Mouse (Mus musculus) lung, postnatal 10 days (tissue): ENCODE data around the gene Tlx2.
A peak's percentile ranks its signal among the peaks of the same experiment; 100 is the strongest.

Experiments used
- DNase-seq: peaks from one replicate; pipeline ENCODE4 v3.0.0; 2021

Gene Tlx2

GRCm38 (mm10) chr6:83087926-83088260, 17.8 kb upstream of the Tlx2 start:
- no peak for DNase-seq

GRCm38 (mm10) chr6:83087205-83087925, 17.3 kb upstream of the Tlx2 start:
- DNase-seq = peak; percentile 41

GRCm38 (mm10) chr6:83086121-83087035, 16.3 kb upstream of the Tlx2 start, which contains the start of gene Lbx2:
TSS of gene Lbx2 (plus strand) at chr6:83086367.
- DNase-seq = no peak

- no peak for DNase-seq
These were observed 14.4 kb upstream of the Tlx2 start for GRCm38 (mm10) chr6:83084477-83084876.

- DNase-seq = no peak
These were observed 13.4 kb upstream of the Tlx2 start for GRCm38 (mm10) chr6:83083497-83083896.

GRCm38 (mm10) chr6:83080210-83080609, 10.1 kb upstream of the Tlx2 start:
- DNase-seq = no peak

GRCm38 (mm10) chr6:83078324-83078858, 8.3 kb upstream of the Tlx2 start:
- DNase-seq = peak; percentile 99

GRCm38 (mm10) chr6:83077630-83078323, 7.7 kb upstream of the Tlx2 start, which contains the start of gene Pcgf1:
TSS of gene Pcgf1 (plus strand) at chr6:83077869.
- DNase-seq = peak; percentile 47

- DNase-seq = no peak
These were observed 4.9 kb upstream of the Tlx2 start for GRCm38 (mm10) chr6:83074979-83075378.

- DNase-seq = no peak
These were observed 1.1 kb upstream of the Tlx2 start for GRCm38 (mm10) chr6:83071220-83071619.

GRCm38 (mm10) chr6:83070311-83071219, 472 bp upstream of the Tlx2 start:
- DNase-seq = no peak

GRCm38 (mm10) chr6:83069488-83070246, 426 bp downstream of the Tlx2 start:
- DNase-seq = no peak

GRCm38 (mm10) chr6:83068706-83069487, 1.2 kb downstream of the Tlx2 start:
- DNase-seq = no peak

GRCm38 (mm10) chr6:83068221-83068620, 1.9 kb downstream of the Tlx2 start:
- no peak for DNase-seq

- DNase-seq = no peak
These were observed 3.7 kb downstream of the Tlx2 start for GRCm38 (mm10) chr6:83066441-83066840.

- DNase-seq = no peak
These were observed 4.1 kb downstream of the Tlx2 start for GRCm38 (mm10) chr6:83065995-83066394.

GRCm38 (mm10) chr6:83058725-83059124, 11.4 kb downstream of the Tlx2 start:
- no peak for DNase-seq

GRCm38 (mm10) chr6:83057790-83058189, 12.3 kb downstream of the Tlx2 start, which contains the start of gene Dqx1:
TSS of gene Dqx1 (plus strand) at chr6:83057844.
- no peak for DNase-seq

GRCm38 (mm10) chr6:83054871-83055431, 15.1 kb downstream of the Tlx2 start, which contains the start of gene Htra2:
TSS of gene Htra2 (minus strand) at chr6:83055273.
- DNase-seq = peak; percentile 56
